Mouse (Mus musculus): ENCODE results near the gene Krtap5-4. TPM values are rescaled to one million over a fixed set of nuclear protein-coding genes. Genes with fewer than 3 reads are reported as not detected.
"Not testable (repeated sequence)": the region's sequence is repeated elsewhere in the genome, so short reads cannot be mapped to it uniquely, and the experiment has no call there.

The Krtap5-4 gene
- polyA plus RNA-seq, 1 experiment from 2014 or later = not detected

- peak overlapping the region; percentile 62 for H3K27ac ChIP-seq (ENCODE audit: low read length)
- no peaks in the 10 kb centered on the region for H3K36me3 ChIP-seq (ENCODE audit: control insufficient read depth, insufficient read depth)
- no peak overlapping the region for H3K4me3 ChIP-seq (ENCODE audit: low read depth, low read length)
- 47% methylated on average over 9 of the region's 9 CpGs for WGBS (ENCODE audit: insufficient replicate concordance)
- H3K4me1 ChIP-seq (ENCODE audit: control insufficient read depth, low read depth, low read length) = peaks cover 28% of the 10 kb centered on the region
- H3K27me3 ChIP-seq (ENCODE audit: control insufficient read depth, insufficient read depth, low read depth, low read length) = no peaks in the 10 kb centered on the region
- peak; percentile 71 for ATAC-seq (ENCODE audit: low read depth)
- no peak overlapping the region for H3K4me2 ChIP-seq (ENCODE audit: low read depth, low read length)
- H3K9me3 ChIP-seq (replicated peaks; ENCODE audit: control insufficient read depth, low read length) = no peaks in the 10 kb centered on the region
- peak overlapping the region; percentile 18; the same call in 1 of the 2 replicates for H3K9ac ChIP-seq (ENCODE audit: low read depth, low read length)
These were observed 26.9 kb downstream of the Krtap5-4 start for GRCm38 (mm10) chr7:142330271-142330724.

- no peaks in the 10 kb centered on the region for H3K27me3 ChIP-seq (ENCODE audit: control insufficient read depth, insufficient read depth, low read depth, low read length)
- WGBS (ENCODE audit: insufficient replicate concordance) = 29% methylated on average over 4 of the region's 4 CpGs
- H3K9ac ChIP-seq (ENCODE audit: low read depth, low read length) = no peak overlapping the region
- no peak overlapping the region for H3K4me3 ChIP-seq (ENCODE audit: low read depth, low read length)
- ATAC-seq (ENCODE audit: low read depth) = peak; percentile 60
- H3K4me1 ChIP-seq (ENCODE audit: control insufficient read depth, low read depth, low read length) = peaks cover 28% of the 10 kb centered on the region
- peak overlapping the region; percentile 62 for H3K27ac ChIP-seq (ENCODE audit: low read length)
- H3K36me3 ChIP-seq (ENCODE audit: control insufficient read depth, insufficient read depth) = no peaks in the 10 kb centered on the region
- H3K9me3 ChIP-seq (replicated peaks; ENCODE audit: control insufficient read depth, low read length) = no peaks in the 10 kb centered on the region
- H3K4me2 ChIP-seq (ENCODE audit: low read depth, low read length) = no peak overlapping the region
These were observed 27.9 kb downstream of the Krtap5-4 start for GRCm38 (mm10) chr7:142331281-142331680.

DNA sequence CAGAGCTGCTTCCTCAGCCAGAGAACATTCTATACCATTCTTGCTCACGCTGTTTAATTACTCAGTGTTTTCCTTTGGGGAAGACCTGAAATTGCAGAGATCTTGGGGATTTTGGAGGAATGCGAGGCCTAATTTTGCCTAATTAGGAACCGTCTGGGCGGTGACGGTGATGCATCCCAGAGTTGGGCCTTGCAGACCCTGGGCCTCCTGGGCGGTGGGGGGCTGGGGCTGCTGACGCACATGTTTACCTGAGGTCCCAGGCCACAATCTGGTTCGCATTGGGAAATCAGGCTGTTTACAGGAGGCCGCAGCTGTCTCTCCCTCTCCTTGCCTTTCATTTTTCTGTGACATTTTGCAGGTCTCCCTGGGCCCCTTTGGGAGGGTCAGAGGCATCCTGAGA lies 29.4 kb downstream of the Krtap5-4 start:
- not testable (repeated sequence) for H3K27ac ChIP-seq (ENCODE audit: low read length); H3K9ac ChIP-seq (ENCODE audit: low read depth, low read length); H3K4me2 ChIP-seq (ENCODE audit: low read depth, low read length); H3K27me3 ChIP-seq (ENCODE audit: control insufficient read depth, insufficient read depth, low read depth, low read length); ATAC-seq (ENCODE audit: low read depth); H3K36me3 ChIP-seq (ENCODE audit: control insufficient read depth, insufficient read depth); H3K4me3 ChIP-seq (ENCODE audit: low read depth, low read length); H3K9me3 ChIP-seq (replicated peaks; ENCODE audit: control insufficient read depth, low read length)
- 82% methylated on average over 3 of the region's 9 CpGs for WGBS (ENCODE audit: insufficient replicate concordance)
- H3K4me1 ChIP-seq (ENCODE audit: control insufficient read depth, low read depth, low read length) = peaks cover 28% of the 10 kb centered on the region

DNA sequence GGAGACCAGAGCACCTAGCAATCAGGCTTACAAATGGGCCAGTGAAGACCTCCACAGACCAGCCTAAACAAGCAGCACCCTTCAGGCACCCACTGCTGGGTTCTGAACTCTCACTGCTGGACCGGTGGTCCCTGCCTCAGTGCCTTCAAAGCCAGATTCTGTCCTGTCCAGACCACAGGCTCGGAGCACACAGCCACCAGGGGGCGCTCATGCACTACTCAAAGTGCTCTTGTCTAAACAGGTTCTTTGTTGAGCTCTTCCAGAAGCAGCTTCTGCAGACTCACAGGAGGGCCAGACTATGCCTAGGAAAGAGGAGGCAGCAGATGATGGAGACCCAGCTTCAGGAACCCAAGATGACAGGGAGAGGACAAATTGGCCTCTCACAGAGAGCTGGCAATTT lies 30.9 kb downstream of the Krtap5-4 start:
- peaks cover 28% of the 10 kb centered on the region for H3K4me1 ChIP-seq (ENCODE audit: control insufficient read depth, low read depth, low read length)
- H3K4me2 ChIP-seq (ENCODE audit: low read depth, low read length) = no peak overlapping the region
- H3K4me3 ChIP-seq (ENCODE audit: low read depth, low read length) = no peak overlapping the region
- no peaks in the 10 kb centered on the region for H3K36me3 ChIP-seq (ENCODE audit: control insufficient read depth, insufficient read depth)
- no peak overlapping the region for H3K9ac ChIP-seq (ENCODE audit: low read depth, low read length)
- ATAC-seq (ENCODE audit: low read depth) = peak; percentile 46; the same call in 1 of the 2 replicates
- no peaks in the 10 kb centered on the region for H3K9me3 ChIP-seq (replicated peaks; ENCODE audit: control insufficient read depth, low read length)
- H3K27me3 ChIP-seq (ENCODE audit: control insufficient read depth, insufficient read depth, low read depth, low read length) = no peaks in the 10 kb centered on the region
- H3K27ac ChIP-seq (ENCODE audit: low read length) = no peak overlapping the region
- 3% methylated on average over 3 of the region's 3 CpGs for WGBS (ENCODE audit: insufficient replicate concordance)

GRCm38 (mm10) chr7:142335151-142335550 lies 31.8 kb downstream of the Krtap5-4 start:
- H3K27me3 ChIP-seq (ENCODE audit: control insufficient read depth, insufficient read depth, low read depth, low read length) = no peaks in the 10 kb centered on the region
- H3K9ac ChIP-seq (ENCODE audit: low read depth, low read length) = no peak overlapping the region
- WGBS (ENCODE audit: insufficient replicate concordance) = 75% methylated on average over 8 of the region's 8 CpGs
- no peak for ATAC-seq (ENCODE audit: low read depth)
- H3K9me3 ChIP-seq (replicated peaks; ENCODE audit: control insufficient read depth, low read length) = no peaks in the 10 kb centered on the region
- H3K4me3 ChIP-seq (ENCODE audit: low read depth, low read length) = no peak overlapping the region
- peaks cover 27% of the 10 kb centered on the region for H3K4me1 ChIP-seq (ENCODE audit: control insufficient read depth, low read depth, low read length)
- no peak overlapping the region for H3K27ac ChIP-seq (ENCODE audit: low read length)
- no peaks in the 10 kb centered on the region for H3K36me3 ChIP-seq (ENCODE audit: control insufficient read depth, insufficient read depth)
- H3K4me2 ChIP-seq (ENCODE audit: low read depth, low read length) = no peak overlapping the region

DNA sequence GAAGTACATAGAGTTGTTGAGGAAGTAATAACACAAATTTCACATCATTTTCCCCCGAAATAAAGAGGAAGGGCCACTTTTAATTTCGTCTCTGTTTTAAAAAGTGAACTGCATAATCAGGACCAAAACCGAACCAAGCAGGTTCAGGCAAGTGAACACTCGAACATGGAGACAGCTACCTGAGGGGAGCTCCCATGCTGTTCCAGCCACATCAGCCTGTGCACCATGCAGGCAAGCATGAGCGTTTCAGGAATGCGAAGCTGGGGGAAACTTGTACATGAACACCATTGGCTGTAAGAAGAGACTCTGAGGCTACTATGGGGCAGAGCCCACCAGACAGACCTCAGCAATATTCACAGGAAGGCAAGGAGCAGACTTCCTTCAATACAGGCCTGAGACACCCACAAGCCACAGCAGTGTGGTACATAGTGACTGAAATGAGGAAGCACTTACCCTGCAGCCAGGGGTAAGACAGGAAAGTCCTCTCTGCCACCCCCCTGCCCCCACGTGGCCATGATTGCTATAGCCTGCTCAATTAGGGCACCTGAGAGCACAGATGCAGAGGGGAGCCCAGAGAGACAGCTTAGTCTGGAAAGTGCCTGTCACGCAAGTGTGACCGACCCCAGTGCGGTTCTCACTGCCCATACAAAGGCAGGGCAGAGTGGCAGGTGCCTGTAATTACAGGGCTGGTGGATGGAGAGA lies 37.1 kb downstream of the Krtap5-4 start:
- no peak overlapping the region for H3K9ac ChIP-seq (ENCODE audit: low read depth, low read length)
- peaks cover 11% of the 10 kb centered on the region for H3K4me1 ChIP-seq (ENCODE audit: control insufficient read depth, low read depth, low read length)
- WGBS (ENCODE audit: insufficient replicate concordance) = 31% methylated on average over 10 of the region's 10 CpGs
- no peak overlapping the region for H3K4me2 ChIP-seq (ENCODE audit: low read depth, low read length)
- no peak overlapping the region for H3K27ac ChIP-seq (ENCODE audit: low read length)
- H3K9me3 ChIP-seq (replicated peaks; ENCODE audit: control insufficient read depth, low read length) = no peaks in the 10 kb centered on the region
- peak; percentile 56 for ATAC-seq (ENCODE audit: low read depth)
- no peaks in the 10 kb centered on the region for H3K36me3 ChIP-seq (ENCODE audit: control insufficient read depth, insufficient read depth)
- no peak overlapping the region for H3K4me3 ChIP-seq (ENCODE audit: low read depth, low read length)
- no peaks in the 10 kb centered on the region for H3K27me3 ChIP-seq (ENCODE audit: control insufficient read depth, insufficient read depth, low read depth, low read length)

GRCm38 (mm10) chr7:142341564-142342246 lies 38.4 kb downstream of the Krtap5-4 start:
- no peak for ATAC-seq (ENCODE audit: low read depth)
- Histone ChIP-seq H3K4me3 (ENCODE audit: low read depth, low read length) (no peak overlapping the region), H3K4me1 (ENCODE audit: control insufficient read depth, low read depth, low read length) (peaks cover 14% of the 10 kb centered on the region), H3K9me3 (replicated peaks; ENCODE audit: control insufficient read depth, low read length) (no peaks in the 10 kb centered on the region), H3K27ac (ENCODE audit: low read length) (no peak overlapping the region), H3K4me2 (ENCODE audit: low read depth, low read length) (no peak overlapping the region), H3K9ac (ENCODE audit: low read depth, low read length) (no peak overlapping the region), H3K36me3 (ENCODE audit: control insufficient read depth, insufficient read depth) (no peaks in the 10 kb centered on the region), H3K27me3 (ENCODE audit: control insufficient read depth, insufficient read depth, low read depth, low read length) (no peaks in the 10 kb centered on the region)
- 73% methylated on average over 10 of the region's 10 CpGs for WGBS (ENCODE audit: insufficient replicate concordance)

- Histone ChIP-seq H3K4me1 (ENCODE audit: control insufficient read depth, low read depth, low read length) (peaks cover 15% of the 10 kb centered on the region), H3K27ac (ENCODE audit: low read length) (peak overlapping the region; percentile 6; the same call in 1 of the 2 replicates), H3K36me3 (ENCODE audit: control insufficient read depth, insufficient read depth) (no peaks in the 10 kb centered on the region), H3K9me3 (replicated peaks; ENCODE audit: control insufficient read depth, low read length) (no peaks in the 10 kb centered on the region), H3K9ac (ENCODE audit: low read depth, low read length) (no peak overlapping the region), H3K4me2 (ENCODE audit: low read depth, low read length) (no peak overlapping the region), H3K27me3 (ENCODE audit: control insufficient read depth, insufficient read depth, low read depth, low read length) (no peaks in the 10 kb centered on the region), H3K4me3 (ENCODE audit: low read depth, low read length) (no peak overlapping the region)
- no peak for ATAC-seq (ENCODE audit: low read depth)
- WGBS (ENCODE audit: insufficient replicate concordance) = 45% methylated on average over 3 of the region's 3 CpGs
These were observed 38.9 kb downstream of the Krtap5-4 start for GRCm38 (mm10) chr7:142342247-142342640.

DNA sequence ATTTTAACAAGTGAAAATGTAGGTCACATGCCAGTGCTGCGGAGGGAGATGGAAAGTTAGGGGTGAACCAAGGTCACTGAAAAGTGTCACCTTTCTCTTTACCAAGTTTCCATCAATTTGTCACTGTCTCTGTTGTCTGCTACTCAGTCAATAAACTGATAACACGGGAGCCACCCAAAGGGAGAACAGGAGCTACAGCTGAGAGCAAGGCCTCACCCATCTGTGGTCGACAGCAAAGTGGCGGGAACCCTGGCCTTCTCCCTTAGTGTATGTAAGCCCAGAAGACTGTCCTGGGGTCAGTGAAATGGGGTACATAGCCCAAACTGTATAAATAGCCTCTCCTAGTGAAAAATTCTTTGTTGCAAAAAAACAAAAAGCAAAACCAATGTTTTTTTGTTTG lies 44.2 kb downstream of the Krtap5-4 start:
- ATAC-seq (ENCODE audit: low read depth) = peak; percentile 77
- Histone ChIP-seq H3K4me3 (ENCODE audit: low read depth, low read length) (no peak overlapping the region), H3K27ac (ENCODE audit: low read length) (0 out of 2 replicates have a peak overlapping the region, but pooled peaks have one; percentile 4)

More for the DNA sequence above, 44.2 kb downstream of the Krtap5-4 start:
- 30% methylated on average over 4 of the region's 4 CpGs for WGBS (ENCODE audit: insufficient replicate concordance)
- no peaks in the 10 kb centered on the region for H3K27me3 ChIP-seq (ENCODE audit: control insufficient read depth, insufficient read depth, low read depth, low read length)
- no peaks in the 10 kb centered on the region for H3K9me3 ChIP-seq (replicated peaks; ENCODE audit: control insufficient read depth, low read length)
- peaks cover 30% of the 10 kb centered on the region for H3K4me1 ChIP-seq (ENCODE audit: control insufficient read depth, low read depth, low read length)
- no peaks in the 10 kb centered on the region for H3K36me3 ChIP-seq (ENCODE audit: control insufficient read depth, insufficient read depth)
- no peak overlapping the region for H3K4me2 ChIP-seq (ENCODE audit: low read depth, low read length)
- no peak overlapping the region for H3K9ac ChIP-seq (ENCODE audit: low read depth, low read length)

Measured in liver, embryonic 16.5 days (tissue).